9 mouse cellular contexts compared by ENCODE assay signal in genomic region chr8:20589178-20589539, GRCm38 (mm10). TPM values are rescaled to one million over a fixed set of nuclear protein-coding genes. Genes with fewer than 3 reads are reported as not detected.
DNase-seq lines count a peak whose midpoint lies in the region; ATAC-seq and TF ChIP-seq lines count a peak whose summit lies in the region.
"Not testable (repeated sequence)": the region's sequence is repeated elsewhere in the genome, so short reads cannot be mapped to it uniquely, and the experiment has no call there.
"Had no signal": no experiment of that assay in that cellular context is flagged by ENCODE, and none has a peak within 500 bp of the region (broad histone marks: within the 10 kb centered on the region; RNA-seq: fewer than 3 reads in every experiment).

No protein-coding gene starts in this region.

- not testable (repeated sequence) for H3K36me3 ChIP-seq in hindbrain, postnatal 0 days (ENCODE audit: insufficient read depth, low read length)

- not testable (repeated sequence) for H3K4me2 ChIP-seq in hindbrain, postnatal 0 days (ENCODE audit: low read depth, low read length)

- not testable (repeated sequence) for H3K4me3 ChIP-seq in hindbrain, postnatal 0 days (ENCODE audit: low read length)

- TF ChIP-seq CTCF in hindbrain, postnatal 0 days (IDR thresholded peaks at IDR 0.05; ENCODE audit: low read depth), result not testable (repeated sequence)

- 100% methylated on average over 1 of the region's 4 CpGs for WGBS in hindbrain, postnatal 0 days

- H3K27me3 ChIP-seq in hindbrain, postnatal 0 days (ENCODE audit: insufficient read depth, low read length), result not testable (repeated sequence)

- not testable (repeated sequence) for H3K9me3 ChIP-seq in hindbrain, postnatal 0 days (ENCODE audit: low read length)

- peak; percentile 64 for ATAC-seq in hindbrain, postnatal 0 days
- 0 out of 2 replicates have a peak, but pooled peaks have one; percentile 47 for ATAC-seq in monocyte, adult 5-6 weeks (replicated peaks; ENCODE audit: insufficient number of reproducible peaks, low FRiP score, low TSS enrichment, poor library complexity, severe bottlenecking)

- peak; percentile 8 to 23 for DNase-seq in cerebellum, postnatal 36 days
- DNase-seq in gastrocnemius, postnatal 4 days (ENCODE audit: low spot score in 2 of 2), result peak; percentile 20 to 42
- not testable (repeated sequence) for DNase-seq in hindbrain, postnatal 0 days (ENCODE audit: low spot score)
- DNase-seq in layer of hippocampus, adult 9-11 months, result peak; percentile 36
- peak; percentile 6 to 35 for DNase-seq in lung, adult 18-20 months
- peak; percentile 30 to 74 for DNase-seq in spleen, postnatal 4 days (ENCODE audit: low spot score in 2 of 2)

- not testable (repeated sequence) for H3K9ac ChIP-seq in hindbrain, postnatal 0 days (replicated peaks; ENCODE audit: low read length)

- not testable (repeated sequence) for H3K27ac ChIP-seq in hindbrain, postnatal 0 days

- not testable (repeated sequence) for H3K4me1 ChIP-seq in hindbrain, postnatal 0 days (ENCODE audit: insufficient read depth, low read length)

RNA-seq across cellular contexts. Expression of gene Gm21119, which starts 25.6 kb away (rescaled TPM):
- total RNA-seq in gastrocnemius, postnatal 4 days (2021), result under 1 TPM; 0.23 to 0.47 TPM
- 0.21 and 0.22 TPM in 2 replicates for total RNA-seq in hindbrain, postnatal 0 days (2014; rRNA removed)
- polyA plus RNA-seq in hindbrain, postnatal 0 days (2015; fragmentation: Nextera tagmentation; extraction: Ambion mirVana), result 0.18 and 0.19 TPM in 2 replicates
- total RNA-seq in monocyte, adult 5-6 weeks (2017), result 1.2 TPM in 1 of 3 replicates, not detected in the others
- total RNA-seq: hematopoietic stem cell, adult 5-6 weeks had no signal
- polyA plus RNA-seq: forebrain, embryonic 10.5 days had no signal
